Mouse (Mus musculus) liver, embryonic 11.5 days (tissue): ENCODE results near the gene Lrfn3. TPM values are rescaled to one million over a fixed set of nuclear protein-coding genes. Genes with fewer than 3 reads are reported as not detected.

Experiments used
- ATAC-seq: fragments of 200-750 bp; cut with Nextera tagmentation; replicated peaks from 2 replicates; pipeline ENCODE4 v1.8.0; 2017; ENCODE audit warnings: moderate number of reproducible peaks, mild to moderate bottlenecking, moderate TSS enrichment, moderate library complexity; ENCODE audit not compliant: low FRiP score
- DNase-seq: peaks from one replicate; pipeline ENCODE4 v3.0.0-alpha.2; 2017; ENCODE audit warnings: low spot score
- H3K27ac ChIP-seq: fragments of 300-500 bp; sonication (generic); 2 replicates; pipeline ENCODE4 v1.5.1; 2014; ENCODE audit warnings: mild to moderate bottlenecking, low read depth, low read length, control low read depth
- H3K27me3 ChIP-seq: fragments of 300-500 bp; sonication (generic); replicated peaks from 2 replicates; pipeline ENCODE4 v1.6.1; 2014; ENCODE audit warnings: low read length, mixed read lengths; ENCODE audit not compliant: control insufficient read depth, insufficient read depth
- H3K36me3 ChIP-seq: fragments of 300-500 bp; sonication (generic); 2 replicates; pipeline ENCODE4 v1.6.1; 2014; ENCODE audit warnings: mild to moderate bottlenecking, low read length, moderate library complexity, mixed read lengths; ENCODE audit not compliant: control insufficient read depth, insufficient read depth
- H3K4me1 ChIP-seq: fragments of 300-500 bp; sonication (generic); replicated peaks from 2 replicates; pipeline ENCODE4 v1.6.1; 2014; ENCODE audit warnings: low read length, mixed read lengths; ENCODE audit not compliant: control insufficient read depth, insufficient read depth
- H3K4me2 ChIP-seq: fragments of 300-500 bp; sonication (generic); 2 replicates; pipeline ENCODE4 v1.6.1; 2014; ENCODE audit warnings: mild to moderate bottlenecking, control low read depth, moderate library complexity
- H3K4me3 ChIP-seq: fragments of 300-500 bp; sonication (generic); 2 replicates; pipeline ENCODE4 v1.5.1; 2014; ENCODE audit warnings: low read depth, low read length, control low read depth
- H3K9ac ChIP-seq: fragments of 300-500 bp; sonication (generic); 2 replicates; pipeline ENCODE4 v1.6.1; 2014; ENCODE audit warnings: low read depth, low read length, control low read depth
- H3K9me3 ChIP-seq: fragments of 300-500 bp; sonication (generic); 2 replicates; pipeline ENCODE4 v1.6.1; 2016; ENCODE audit warnings: low read length, inconsistent platforms, mixed read lengths; ENCODE audit not compliant: control insufficient read depth
- WGBS: fragments of 180-500 bp; shearing (Covaris S2); extraction: QIAGEN DNeasy Blood & Tissue Kit; methylation state at CpG from one replicate; pipeline ENCODE4 v1.1.7; 2014; 5-methylcytosine and 5-hydroxymethylcytosine counted together
- polyA plus RNA-seq: library from polyadenylated mRNA; unstranded; fragments of >200 nt; fragmentation: Nextera tagmentation; extraction: Ambion mirVana; gene quantifications from 2 replicates; pipeline ENCODE4 v1.2.1, GENCODE M21; 2014

Gene Lrfn3
- polyA plus RNA-seq, 1 experiment from 2014 or later: 3.5 TPM

DNA sequence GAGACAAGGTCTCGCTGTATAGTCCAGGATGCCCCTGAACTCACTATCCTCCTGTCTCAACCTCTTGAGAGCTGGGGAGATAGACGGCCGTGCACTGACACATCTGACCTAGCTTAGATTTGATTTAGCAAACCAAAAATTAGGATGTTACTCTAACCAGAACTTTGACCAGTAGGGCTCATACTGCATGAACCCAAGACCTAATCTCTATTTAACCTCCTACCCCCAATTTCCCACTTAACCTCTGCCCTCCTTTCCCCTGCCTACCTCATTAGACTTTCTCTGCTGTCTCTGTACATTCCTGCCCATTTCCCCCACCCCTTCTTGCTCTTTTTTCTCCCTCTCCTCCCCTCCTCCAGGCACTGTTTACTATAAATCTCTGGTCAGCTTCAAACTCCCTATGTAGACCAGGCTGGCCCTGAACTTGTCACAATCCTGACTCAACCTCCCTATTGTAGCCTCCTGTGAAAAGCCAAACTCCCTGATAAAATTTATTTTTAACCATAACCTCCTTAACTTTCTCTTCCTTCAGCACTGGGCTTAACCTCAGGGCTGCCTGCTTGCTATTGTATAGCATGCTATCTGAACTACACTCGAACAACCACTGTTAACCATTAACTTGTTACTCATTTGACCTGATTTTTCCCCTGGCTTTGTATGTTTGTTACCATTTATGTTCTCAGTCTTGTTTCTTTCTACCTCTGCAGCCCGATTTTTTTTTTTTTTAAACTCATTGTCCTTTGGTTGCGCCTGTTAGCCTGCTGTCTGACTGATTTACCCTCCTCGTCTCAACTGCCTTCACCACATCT lies 4.0 kb downstream of the Lrfn3 start:
- WGBS: 61% methylated on average over 7 of the region's 7 CpGs
- H3K4me1 ChIP-seq: 0 out of 2 replicates have a peak, but pooled peaks cover 6% of the 10 kb centered on the region
- peak overlapping the region; percentile 39 for H3K4me2 ChIP-seq
- no peak overlapping the region for H3K9ac ChIP-seq
- no peak for ATAC-seq
- DNase-seq: no peak
- H3K27me3 ChIP-seq: peaks cover 31% of the 10 kb centered on the region
- H3K4me3 ChIP-seq: no peak overlapping the region
- H3K27ac ChIP-seq: peak overlapping the region; percentile 80; the same call in 1 of the 2 replicates
- no peaks in the 10 kb centered on the region for H3K36me3 ChIP-seq
- H3K9me3 ChIP-seq: no peaks in the 10 kb centered on the region

DNA sequence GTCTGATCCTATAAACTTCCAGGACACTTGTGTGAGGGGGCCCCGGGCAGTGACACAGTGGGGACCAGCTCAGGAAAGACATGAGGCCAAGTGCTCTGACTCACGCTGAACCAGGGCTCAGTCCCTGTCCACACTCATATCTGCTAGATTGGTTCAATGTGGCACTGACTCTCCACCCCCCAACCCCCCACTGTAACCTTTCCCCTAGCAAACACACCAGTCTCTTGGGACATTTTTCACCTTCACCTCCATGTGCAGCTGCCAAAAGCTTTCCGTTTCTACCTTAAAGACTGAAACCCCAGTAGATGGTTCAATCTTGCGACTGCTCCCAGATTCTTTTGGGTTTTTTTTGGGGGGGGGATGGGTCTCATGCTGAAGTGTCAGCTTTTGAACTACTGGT lies 8.5 kb downstream of the Lrfn3 start:
- DNase-seq (no peak), ATAC-seq (peak; percentile 37; the same call in 1 of the 2 replicates)
- peaks cover 4% of the 10 kb centered on the region; the same call in 1 of the 2 replicates for H3K27me3 ChIP-seq
- H3K4me2 ChIP-seq: no peak overlapping the region; the same call in 1 of the 2 replicates
- no peak overlapping the region for H3K4me3 ChIP-seq
- H3K36me3 ChIP-seq: no peaks in the 10 kb centered on the region
- no peaks in the 10 kb centered on the region for H3K9me3 ChIP-seq
- H3K9ac ChIP-seq: no peak overlapping the region
- peak overlapping the region; percentile 62; the same call in 1 of the 2 replicates for H3K27ac ChIP-seq
- 0 out of 2 replicates have a peak, but pooled peaks cover 6% of the 10 kb centered on the region for H3K4me1 ChIP-seq
- 65% methylated on average over 4 of the region's 4 CpGs for WGBS

DNA sequence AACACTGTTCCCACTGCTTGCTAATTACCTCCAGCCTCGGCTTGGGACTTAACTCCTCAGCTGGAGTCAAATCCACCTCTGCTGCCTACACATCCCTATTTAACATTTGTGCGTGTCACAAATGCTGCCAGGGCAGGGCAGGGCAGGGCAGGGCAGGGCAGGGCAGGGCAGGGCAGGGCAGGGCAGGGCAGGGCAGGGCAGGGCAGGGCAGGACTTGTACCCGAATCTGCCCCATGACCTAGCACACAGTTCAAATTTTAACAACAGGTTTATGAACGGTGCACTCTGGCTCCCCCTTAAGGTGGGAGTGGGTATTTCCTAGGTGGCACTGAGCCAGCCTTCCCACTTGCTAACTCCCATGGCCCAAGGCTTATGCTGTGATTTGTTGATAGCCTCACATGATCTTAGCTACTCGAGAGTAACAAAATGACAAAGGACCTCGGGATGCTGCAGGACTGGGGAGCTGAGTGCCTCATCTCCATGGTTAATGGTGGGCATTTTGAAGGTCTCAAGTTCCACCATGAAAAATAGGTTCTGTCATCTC lies 9.2 kb downstream of the Lrfn3 start:
- no peak for ATAC-seq
- peaks cover 11% of the 10 kb centered on the region for H3K27me3 ChIP-seq
- DNase-seq: peak; percentile 62

DNA sequence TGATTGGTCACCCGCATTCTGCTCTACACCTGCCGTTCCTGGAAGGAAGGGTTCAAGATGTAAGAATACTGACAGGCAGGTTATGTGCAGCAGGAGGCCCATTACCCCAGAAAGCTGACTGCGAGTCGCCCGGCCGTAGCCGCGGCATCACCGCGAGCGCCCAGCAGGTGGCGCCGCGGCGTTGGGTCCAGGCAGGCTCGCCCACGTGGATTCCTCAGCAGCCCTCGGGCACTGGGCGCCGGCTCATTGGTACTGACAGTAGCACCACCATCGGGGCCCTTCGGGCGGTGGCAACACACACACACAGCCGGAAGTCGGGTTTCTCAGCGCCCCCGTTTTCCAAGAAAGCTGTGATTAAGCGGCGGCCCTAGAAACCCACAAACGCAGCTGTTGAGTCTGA lies 14.7 kb downstream of the Lrfn3 start:
- 1% methylated on average over 30 of the region's 30 CpGs for WGBS
- Histone ChIP-seq H3K36me3 (no peaks in the 10 kb centered on the region), H3K4me3 (no peak overlapping the region), H3K9ac (no peak overlapping the region), H3K27ac (no peak overlapping the region), H3K27me3 (peaks cover 24% of the 10 kb centered on the region), H3K9me3 (no peaks in the 10 kb centered on the region), H3K4me1 (no peaks in the 10 kb centered on the region), H3K4me2 (no peak overlapping the region)
- DNase-seq (peak; percentile 69), ATAC-seq (no peak)

More for the DNA sequence above, 9.2 kb downstream of the Lrfn3 start:
- H3K4me1 ChIP-seq: 0 out of 2 replicates have a peak, but pooled peaks cover 6% of the 10 kb centered on the region
- no peaks in the 10 kb centered on the region for H3K36me3 ChIP-seq
- H3K9ac ChIP-seq: no peak overlapping the region
- H3K9me3 ChIP-seq: no peaks in the 10 kb centered on the region
- no peak overlapping the region for H3K4me3 ChIP-seq
- no peak overlapping the region for H3K4me2 ChIP-seq
- peak overlapping the region; percentile 62; the same call in 1 of the 2 replicates for H3K27ac ChIP-seq
- WGBS: 19% methylated on average over 6 of the region's 6 CpGs

DNA sequence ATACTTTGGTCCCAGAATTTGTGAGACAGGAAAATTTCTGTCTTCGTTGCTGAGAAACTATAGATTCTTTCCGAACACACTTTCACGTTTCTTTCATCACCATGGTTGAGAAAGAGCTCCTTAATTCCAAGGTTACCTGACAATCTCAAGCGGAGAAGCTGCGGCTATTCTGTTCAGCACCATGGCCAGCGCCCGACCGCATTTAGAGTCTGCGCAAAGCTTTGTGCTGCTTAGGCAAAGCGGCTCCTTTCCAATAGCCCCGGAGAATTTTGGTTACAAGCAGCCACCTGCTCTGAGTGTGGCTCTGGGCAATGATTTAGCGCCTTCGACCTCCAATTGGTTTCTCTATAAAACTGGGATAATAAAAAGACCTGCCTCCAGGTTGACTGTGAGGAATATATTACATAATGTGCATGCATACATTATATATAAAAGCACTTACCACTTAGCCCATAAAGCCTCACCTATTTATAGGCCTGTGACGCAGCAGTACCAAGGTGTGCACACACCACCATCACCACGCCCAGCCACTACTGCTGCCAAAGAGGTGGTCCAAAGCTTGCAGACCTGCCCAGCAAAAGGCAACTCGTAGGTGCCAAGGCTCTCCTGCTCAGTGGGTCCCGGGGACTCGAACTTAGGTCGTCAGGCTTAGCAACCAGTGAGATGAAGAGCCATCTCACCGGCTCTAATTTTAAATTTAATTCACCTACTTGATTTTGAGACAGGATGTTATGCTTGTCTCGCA lies 15.8 kb downstream of the Lrfn3 start:
- Histone ChIP-seq H3K9me3 (no peaks in the 10 kb centered on the region), H3K4me2 (no peak overlapping the region), H3K9ac (no peak overlapping the region), H3K36me3 (no peaks in the 10 kb centered on the region), H3K4me1 (no peaks in the 10 kb centered on the region), H3K27me3 (peaks cover 24% of the 10 kb centered on the region), H3K4me3 (no peak overlapping the region), H3K27ac (no peak overlapping the region)
- ATAC-seq: no peak
- WGBS: 24% methylated on average over 21 of the region's 21 CpGs
- peak; percentile 73 for DNase-seq

DNA sequence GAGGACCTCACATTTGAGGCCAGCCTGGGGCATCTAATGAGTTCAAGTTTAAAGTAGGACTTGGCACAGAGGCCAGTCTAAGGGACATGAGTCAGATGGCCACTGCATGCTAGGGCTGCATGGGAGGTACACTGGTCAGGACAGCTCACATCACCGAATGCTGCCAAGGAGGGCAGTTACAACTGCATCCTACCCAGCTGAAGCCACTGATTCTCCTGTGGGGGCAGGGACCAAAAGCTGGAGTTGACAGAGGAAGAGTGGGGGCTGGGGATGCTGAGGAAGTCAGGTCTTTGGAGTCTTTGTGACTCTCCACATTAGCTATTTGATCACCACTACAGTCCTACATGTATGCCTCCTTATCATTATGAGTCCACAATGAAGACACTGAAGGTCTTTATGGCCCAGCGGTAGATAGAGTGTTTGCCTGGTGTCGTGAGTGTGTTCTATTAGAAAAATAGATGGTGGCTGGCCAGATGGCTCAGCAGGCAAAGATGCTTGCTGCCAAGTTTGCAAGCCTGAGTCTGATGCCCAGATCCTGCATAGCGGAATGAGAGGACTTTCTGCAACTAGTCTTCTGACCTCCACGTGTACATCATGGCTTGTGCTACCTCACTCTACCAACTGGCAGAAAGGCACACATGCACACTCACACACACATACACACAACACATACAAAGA lies 23.0 kb downstream of the Lrfn3 start:
- Histone ChIP-seq H3K4me3 (no peak overlapping the region), H3K36me3 (no peaks in the 10 kb centered on the region), H3K9me3 (no peaks in the 10 kb centered on the region), H3K4me1 (no peaks in the 10 kb centered on the region), H3K9ac (no peak overlapping the region), H3K4me2 (no peak overlapping the region), H3K27ac (no peak overlapping the region), H3K27me3 (peaks cover 14% of the 10 kb centered on the region)
- DNase-seq (no peak), ATAC-seq (no peak)
- WGBS: 60% methylated on average over 5 of the region's 5 CpGs

DNA sequence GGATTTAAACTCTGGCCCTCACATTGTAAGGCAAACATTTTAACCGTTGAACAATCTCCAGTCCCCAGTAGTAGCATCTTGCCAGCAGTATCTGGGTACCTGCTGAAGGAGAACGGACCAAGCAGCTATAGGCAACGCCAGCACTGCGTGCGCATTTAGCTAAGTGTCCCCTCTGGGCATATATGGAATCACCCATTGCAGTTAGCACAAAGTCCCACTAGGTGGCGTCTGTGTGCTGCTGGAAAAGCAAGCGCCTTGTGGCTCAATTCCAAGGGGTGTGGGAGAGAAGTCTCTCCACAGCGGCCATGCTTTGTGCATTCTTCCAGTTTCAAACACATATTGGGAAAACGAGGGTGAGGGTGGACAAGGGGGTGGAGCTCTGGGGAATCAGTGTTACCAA lies 26.2 kb downstream of the Lrfn3 start:
- no peaks in the 10 kb centered on the region for H3K36me3 ChIP-seq
- no peak overlapping the region for H3K4me2 ChIP-seq
- H3K27me3 ChIP-seq: peaks cover 18% of the 10 kb centered on the region
- DNase-seq (peak; percentile 66), ATAC-seq (0 out of 2 replicates have a peak, but pooled peaks have one; percentile 7)
- no peak overlapping the region for H3K9ac ChIP-seq
- WGBS: 4% methylated on average over 9 of the region's 9 CpGs
- no peaks in the 10 kb centered on the region for H3K9me3 ChIP-seq
- no peak overlapping the region for H3K4me3 ChIP-seq
- no peaks in the 10 kb centered on the region for H3K4me1 ChIP-seq
- no peak overlapping the region for H3K27ac ChIP-seq

DNA sequence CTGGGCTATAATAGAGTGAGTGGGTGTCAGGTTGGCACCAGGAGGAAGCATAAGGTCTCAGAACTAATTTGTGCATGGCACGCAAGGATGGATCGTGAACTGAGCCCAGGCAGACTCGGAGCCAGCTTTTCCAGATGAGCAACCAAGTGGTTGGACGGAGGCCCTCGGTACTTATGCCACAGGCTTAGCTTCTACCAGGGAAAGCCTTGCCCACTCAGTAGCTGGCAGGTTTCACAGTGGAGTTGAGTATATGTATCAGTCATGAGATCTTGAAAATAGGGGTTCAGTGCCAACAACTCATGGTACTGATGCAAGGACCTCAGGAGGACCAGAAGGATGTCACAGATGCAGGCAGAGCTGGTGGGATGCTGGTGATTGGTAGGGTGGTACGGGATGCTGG lies 26.9 kb downstream of the Lrfn3 start:
- DNase-seq (no peak), ATAC-seq (no peak)
- Histone ChIP-seq H3K9me3 (no peaks in the 10 kb centered on the region), H3K36me3 (no peaks in the 10 kb centered on the region), H3K27ac (no peak overlapping the region), H3K27me3 (peaks cover 18% of the 10 kb centered on the region), H3K4me3 (no peak overlapping the region), H3K4me1 (no peaks in the 10 kb centered on the region), H3K4me2 (no peak overlapping the region), H3K9ac (no peak overlapping the region)
- WGBS: 69% methylated on average over 6 of the region's 6 CpGs
